Mouse (Mus musculus): Measurements from ENCODE around the gene Smad3.

- no peak for TF ChIP-seq POLR2A (IDR thresholded peaks at IDR 0.05; ENCODE audit: low read depth, low read length)
- TF ChIP-seq CTCF (IDR thresholded peaks at IDR 0.05; ENCODE audit: extremely low read depth, insufficient read length, insufficient replicate concordance, low read depth, low read length): no peak
Measured at GRCm38 (mm10) chr9:63685352-63685751, 72.4 kb downstream of the Smad3 start.

Measured in small intestine, adult 2 months (tissue).